Mouse (Mus musculus): ENCODE data around the gene Phospho1.
"Not testable (repeated sequence)": the region's sequence is repeated elsewhere in the genome, so short reads cannot be mapped to it uniquely, and the experiment has no call there.

Gene Phospho1

GRCm38 (mm10) chr11:95859468-95859855 lies 35.2 kb downstream of the Phospho1 start:
- DNase-seq (ENCODE audit: low spot score in 2 of 2): peak in 1 of 2 experiments; percentile 60

- DNase-seq (ENCODE audit: low spot score in 2 of 2): no peak
Measured at GRCm38 (mm10) chr11:95860071-95860490, 35.8 kb downstream of the Phospho1 start.

DNA sequence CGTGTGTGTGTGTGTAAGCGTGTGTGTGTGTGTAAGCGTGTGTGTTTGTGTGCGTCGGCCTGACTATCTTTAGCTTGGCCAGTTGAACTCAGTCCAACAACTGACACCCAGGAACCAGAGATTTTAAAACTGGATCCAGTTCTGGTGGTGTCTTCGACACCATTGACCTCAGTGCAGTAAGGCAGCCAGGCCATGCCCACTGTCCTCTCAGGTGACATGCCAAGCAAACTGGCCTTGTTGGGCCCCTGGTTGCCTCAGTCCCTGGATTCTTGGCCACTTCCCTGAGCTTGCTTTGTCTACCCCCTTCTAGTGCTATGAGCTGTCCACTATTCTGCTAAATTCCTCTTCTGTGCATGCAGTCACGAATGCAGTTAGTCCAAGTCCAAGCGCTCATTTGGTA lies 37.1 kb downstream of the Phospho1 start:
- no peak for DNase-seq (ENCODE audit: low spot score in 2 of 2)

- no peak for DNase-seq (ENCODE audit: low spot score in 2 of 2)
Measured at GRCm38 (mm10) chr11:95869442-95869841, 45.1 kb downstream of the Phospho1 start.

DNA sequence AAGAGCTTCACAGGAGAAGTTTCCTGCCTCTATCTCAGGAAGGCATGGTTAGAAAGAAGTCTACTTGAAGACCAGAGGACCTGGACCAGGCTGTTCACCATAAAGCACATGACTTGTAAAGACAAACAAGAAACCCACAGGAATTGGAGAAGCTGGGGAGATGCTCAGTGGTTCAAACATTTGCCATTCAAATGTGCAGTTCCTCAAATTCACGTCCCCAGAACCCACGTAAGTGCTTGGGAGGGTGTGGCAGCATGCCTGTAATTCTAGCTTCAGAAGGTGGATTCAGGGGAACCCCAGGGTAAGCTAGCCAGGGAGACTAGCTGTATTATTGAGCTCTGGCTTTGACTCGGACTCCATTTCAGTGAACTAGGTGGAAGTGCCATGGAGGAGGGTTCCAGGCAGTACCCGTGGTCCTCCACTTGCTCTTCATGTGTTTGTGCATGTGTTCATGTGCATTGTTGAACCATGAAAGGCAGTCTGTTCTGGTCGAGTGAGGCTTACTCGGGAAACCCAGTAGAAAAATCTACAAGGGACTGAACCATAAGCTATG lies 45.7 kb downstream of the Phospho1 start:
- peak in 1 of 2 experiments; percentile 37 for DNase-seq (ENCODE audit: low spot score in 2 of 2)

DNA sequence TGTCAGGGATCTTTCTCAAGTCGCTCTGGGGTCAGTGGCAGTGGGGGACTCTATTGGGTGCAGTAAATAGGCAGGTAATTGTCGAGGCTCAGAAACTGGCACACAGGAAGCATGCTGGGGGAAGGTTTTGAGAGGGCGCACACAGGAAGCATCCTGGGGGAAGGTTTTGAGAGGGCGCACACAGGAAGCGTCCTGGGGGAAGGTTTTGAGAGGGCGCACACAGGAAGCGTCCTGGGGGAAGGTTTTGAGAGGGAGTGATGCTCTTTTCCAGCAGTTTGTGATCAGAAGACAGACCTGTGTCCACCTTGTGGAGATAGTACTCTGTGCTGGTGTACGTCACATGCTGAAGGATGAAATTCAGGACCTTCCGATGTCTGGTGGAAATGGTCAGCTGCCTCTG lies 51.5 kb downstream of the Phospho1 start:
- DNase-seq (ENCODE audit: low spot score in 2 of 2): peak; percentile 10 to 33

DNA sequence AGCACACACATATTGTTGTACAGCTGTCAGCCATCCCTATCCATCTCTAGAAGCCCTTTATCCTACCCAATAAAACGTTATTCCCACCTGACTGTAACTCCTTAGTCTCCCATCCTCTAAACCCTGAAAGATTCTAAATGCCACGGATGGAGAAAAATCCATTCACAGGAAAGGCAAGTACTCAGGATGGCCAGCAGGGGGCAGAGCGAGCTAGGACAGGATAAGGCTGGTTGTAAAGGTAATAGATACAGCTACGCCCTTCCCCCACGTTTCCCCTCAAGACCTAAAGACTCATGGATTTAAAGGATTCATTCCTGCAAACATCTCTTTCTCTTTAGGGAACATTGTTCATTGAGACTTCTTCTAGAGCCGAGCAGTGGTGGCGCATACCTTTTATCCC lies 52.0 kb downstream of the Phospho1 start:
- DNase-seq (ENCODE audit: low spot score in 2 of 2): peak; percentile 50 to 61

- not testable (repeated sequence) for DNase-seq (ENCODE audit: low spot score in 2 of 2)
Measured at GRCm38 (mm10) chr11:95879861-95880260, 55.6 kb downstream of the Phospho1 start.
